Mouse (Mus musculus) WW6 (cell line): Measurements from ENCODE around the gene Best1.

Experiments
- DNase-seq: peaks from one replicate; pipeline ENCODE4 v3.0.0-alpha.2; 2013; ENCODE audit warnings: low read depth, low spot score

Best1 gene

DNA sequence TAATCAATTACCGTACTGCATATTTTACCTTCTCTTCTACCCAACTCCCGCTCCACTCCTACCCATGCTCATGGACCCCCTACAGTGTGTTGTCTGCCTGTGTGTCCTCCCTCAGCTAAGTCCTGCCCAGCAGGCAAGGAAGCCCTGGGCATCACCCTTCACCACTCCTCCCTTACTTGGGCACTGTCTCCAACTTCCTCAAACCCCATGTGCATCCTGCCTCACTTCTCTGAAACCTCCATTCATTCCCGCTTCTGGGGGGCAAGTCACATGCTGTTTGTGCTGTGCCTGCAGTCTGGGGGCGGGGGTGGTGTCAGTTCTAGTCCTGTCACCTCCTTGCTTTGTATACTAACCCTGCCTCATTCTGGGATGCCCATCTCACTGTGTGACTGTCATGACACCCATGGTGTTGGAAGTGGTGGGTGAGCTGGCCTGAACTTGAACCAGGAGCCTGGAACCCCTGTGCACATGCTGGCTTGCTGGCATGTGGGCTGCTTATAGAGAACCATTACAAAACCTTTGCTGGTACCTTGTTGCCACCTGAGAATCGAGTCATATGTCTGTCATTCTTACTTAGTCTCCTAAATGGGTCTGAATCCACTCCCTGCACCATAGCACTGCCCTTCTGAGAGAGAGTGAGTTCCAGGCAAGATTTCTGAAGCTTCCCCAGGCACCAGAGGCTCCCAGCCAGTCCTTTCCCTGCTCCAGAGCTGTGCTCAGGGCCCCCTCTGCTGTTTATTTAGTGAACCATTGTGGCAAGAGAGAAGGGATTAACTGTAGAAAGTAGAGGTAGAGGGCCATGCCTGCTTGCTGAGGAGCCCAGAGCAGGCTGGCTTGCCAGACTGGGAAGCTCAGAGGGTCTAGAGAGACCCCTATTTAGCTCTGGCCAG, 21.2 kb upstream of the Best1 start:
- no peak for DNase-seq

DNA sequence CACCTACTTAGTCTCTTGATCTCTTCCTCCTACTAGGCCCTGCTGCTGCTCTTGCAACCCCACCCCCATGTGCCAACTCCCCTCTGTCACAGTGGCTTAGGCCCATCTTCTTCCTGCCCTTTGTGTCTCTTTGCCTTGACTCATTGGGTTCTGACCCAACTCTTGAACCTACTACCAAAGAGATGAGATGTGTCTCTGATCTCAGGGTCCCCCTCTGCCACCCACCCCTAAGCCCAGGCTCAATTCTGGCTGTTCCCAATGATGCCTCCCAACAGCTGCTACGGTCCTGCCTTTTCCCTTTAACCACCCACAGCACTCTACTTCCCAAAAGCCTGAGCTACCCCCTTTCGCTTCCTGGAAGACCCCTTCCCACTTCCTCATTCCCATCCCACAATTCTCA, 20.5 kb upstream of the Best1 start:
- no peak for DNase-seq

DNA sequence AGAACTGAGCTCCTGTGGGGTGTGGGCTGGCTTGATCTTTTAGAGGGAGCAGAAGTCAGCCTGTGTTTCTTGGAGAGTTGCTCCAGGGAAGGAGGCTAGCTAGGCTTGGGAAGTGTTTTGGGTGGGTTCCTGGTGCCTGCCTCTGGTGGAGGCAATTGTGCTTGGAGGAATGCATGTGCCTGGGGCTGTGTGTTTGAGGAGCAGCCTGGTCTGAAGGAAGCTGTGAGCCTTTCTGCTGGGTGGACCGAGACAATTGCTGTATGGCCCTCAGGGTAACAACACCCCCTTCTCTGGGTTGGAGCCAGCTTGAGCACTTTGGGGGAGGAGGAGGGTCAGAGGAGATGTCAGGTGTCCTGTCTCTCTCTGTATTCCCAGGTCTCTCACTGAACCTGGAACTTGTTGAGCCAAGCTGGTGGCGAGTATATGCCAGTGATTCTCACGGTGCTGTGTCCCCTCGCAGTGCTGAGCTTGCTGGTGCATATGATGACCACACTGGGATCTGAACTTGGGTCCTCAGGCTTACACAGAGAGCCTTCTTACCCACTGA, 17.9 kb upstream of the Best1 start:
- DNase-seq, result no peak

DNA sequence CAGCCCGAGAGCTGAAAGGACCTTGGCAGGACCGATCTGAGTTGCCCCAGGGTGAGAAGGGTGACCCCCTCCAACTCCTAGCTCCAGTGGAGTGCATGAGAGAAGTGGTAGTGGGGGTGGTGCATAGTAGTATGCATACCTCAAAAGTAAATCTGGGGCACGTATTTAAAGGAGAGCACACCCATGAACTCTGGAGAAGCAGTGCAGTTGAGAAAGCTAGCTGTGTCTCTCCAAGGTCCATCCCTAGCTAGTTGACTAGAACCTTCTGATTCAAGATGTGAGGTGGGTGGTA, 17.0 kb upstream of the Best1 start:
- no peak for DNase-seq

DNA sequence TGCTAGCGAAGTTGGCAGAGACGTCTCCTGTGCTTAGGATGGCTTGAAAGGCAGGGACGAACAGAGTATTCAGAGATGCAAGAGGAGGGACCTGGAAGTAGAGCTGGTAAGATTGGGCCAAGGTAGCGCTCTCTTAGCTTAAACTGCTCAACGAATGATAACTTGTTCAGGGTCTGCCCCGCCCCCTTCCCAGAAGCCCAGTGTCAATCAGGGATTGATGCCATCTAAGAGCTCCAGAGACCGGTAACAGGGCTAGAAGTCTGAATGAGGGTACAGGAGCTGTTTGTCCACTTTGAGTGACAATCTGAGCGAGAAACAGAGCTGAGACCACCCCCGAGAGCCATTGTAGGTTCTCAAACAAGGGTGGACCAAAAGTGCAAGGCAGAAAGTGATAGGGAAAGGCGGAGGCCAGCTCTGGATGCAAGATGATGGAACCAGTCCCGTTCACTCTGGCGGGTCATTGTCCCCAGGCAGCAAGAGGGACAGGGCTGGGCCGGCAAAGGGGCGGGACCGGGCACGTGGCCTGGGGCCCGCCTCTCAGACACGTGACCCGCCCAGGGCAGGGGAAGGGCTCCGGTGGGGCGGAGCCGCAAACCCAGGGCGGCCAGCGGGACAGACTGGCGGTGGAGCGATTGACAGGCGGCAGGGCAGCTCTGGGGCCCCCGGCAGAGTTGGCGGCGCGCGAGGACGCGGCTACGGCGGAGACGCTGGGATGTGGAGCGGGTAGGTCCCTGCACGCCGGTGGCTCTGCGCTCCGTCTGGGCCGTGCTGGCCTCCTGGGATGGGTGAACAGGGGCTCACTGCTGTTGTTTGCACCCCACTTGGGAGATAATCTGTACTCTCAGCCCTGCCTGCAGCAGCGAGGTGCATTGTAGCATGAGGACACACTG, 16.4 kb upstream of the Best1 start:
- no peak for DNase-seq

DNA sequence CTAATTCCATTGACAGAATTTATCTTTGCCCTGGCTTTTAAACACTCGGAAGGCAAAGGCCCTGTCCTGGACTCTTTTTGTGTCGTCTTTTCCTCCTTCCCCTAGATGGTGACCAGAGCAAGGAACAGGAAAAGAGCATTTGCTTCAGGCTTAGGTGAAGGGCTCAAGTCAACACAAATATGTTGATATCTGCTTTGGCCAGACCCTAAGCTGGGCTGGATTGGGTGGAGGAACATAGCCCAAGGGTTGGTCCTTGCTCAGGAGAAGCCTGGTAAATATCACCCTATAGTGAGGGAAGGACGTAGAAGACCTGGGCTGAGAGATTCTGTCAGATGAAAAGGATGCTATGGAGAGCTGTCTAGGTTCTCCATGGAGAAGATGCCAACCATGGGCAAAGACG, 14.7 kb upstream of the Best1 start:
- no peak for DNase-seq

DNA sequence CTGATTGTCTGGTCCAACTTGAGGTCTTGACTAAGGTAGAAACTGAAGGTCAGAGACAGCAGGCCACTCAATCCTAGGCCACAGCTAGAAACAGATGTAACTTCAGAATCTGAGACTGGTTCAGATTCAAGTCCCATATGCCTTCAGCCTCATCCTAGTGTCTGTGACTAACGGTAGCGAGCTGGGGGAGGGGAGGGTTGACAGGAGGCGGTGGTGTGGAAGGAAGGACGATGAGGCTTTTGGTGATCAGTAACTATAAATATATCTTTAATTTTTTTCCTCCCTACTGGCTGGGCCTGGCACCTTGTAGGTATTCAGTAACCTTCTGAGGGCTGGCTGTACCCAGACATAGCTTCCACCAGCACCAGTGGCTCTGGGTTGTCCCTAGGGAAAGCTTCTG, 14.0 kb upstream of the Best1 start:
- DNase-seq, result no peak

DNA sequence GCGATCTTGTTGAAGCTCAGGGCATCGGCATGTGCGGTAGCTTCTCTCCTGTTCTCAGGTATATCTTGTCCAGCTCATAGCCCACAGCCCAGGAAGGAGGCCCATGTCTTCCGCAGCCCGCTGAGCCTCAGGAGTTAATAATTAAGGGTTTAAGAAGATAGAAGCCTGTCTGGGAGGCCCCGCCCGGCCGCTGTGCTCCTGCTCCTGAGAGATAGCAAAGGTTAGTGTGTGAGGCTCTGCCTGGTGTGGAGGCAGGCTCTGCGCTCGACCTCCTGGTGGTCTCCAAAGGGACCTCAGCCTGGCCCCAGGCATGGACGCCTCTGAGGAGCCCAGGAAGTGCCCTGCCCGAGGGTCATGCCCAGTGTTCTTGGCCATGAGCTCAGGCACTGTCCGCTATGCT, 13.4 kb upstream of the Best1 start:
- no peak for DNase-seq

DNA sequence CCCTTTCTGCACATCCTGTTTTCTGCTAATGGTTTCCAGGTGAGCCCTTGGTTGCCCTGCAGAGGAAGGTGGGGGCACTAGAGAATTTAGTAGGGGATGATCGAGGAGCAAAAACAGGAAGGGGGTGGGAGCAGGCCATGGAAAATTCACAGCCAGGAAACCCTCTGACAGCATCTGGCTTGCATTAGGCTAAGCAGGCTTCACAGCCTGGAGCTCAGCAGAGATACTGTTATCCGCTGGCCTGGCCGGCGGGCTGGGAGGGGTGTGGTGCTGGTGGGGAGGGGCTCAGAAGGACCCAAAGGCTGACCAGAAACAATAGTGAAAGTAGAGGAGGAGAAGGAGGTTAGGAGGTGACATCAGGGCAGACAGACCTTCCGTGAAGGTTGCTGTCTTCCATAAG, 12.5 kb upstream of the Best1 start:
- DNase-seq, result no peak

DNA sequence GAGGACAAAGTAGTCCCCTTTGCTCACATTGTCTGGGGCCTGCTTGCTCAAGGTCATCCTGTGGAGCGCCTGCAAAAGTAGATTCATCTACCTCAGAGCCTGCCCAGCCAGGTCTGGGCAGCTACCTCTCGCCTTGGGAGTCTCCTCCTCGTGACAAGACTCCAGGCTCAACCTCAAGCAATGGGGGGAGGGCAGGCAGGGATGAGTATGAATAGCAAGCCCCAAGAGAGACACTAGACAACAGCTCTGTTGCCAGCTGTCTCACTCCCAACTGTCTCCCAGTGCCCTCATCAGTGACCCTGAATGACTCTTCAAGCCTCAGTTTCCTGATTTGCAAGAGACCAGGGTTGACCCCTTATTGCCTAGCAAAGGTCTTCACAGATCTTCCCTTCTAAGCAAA, 11.9 kb upstream of the Best1 start:
- DNase-seq, result no peak

DNA sequence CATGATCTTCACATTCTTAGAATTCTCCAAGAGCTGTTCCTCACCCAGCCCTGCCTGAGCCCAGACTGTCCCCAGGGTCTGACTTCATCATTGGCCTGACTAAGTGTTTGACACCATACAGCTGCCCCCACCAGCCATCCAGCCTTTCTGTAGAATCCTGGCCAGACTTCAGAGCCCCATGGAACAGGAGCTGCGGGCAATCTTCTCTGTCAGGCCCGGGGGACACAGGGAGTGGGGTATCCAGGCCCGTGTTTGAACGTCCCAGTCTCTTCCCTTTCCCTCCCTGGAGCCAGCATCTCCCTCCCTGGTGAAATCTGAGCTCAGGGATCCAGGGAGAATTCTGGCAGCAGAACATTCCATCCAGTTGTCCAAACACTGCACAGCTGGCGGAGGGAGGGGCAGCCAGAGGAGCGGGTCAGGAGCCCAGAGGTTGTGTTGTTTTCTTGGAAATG, 11.4 kb upstream of the Best1 start:
- DNase-seq, result no peak

DNA sequence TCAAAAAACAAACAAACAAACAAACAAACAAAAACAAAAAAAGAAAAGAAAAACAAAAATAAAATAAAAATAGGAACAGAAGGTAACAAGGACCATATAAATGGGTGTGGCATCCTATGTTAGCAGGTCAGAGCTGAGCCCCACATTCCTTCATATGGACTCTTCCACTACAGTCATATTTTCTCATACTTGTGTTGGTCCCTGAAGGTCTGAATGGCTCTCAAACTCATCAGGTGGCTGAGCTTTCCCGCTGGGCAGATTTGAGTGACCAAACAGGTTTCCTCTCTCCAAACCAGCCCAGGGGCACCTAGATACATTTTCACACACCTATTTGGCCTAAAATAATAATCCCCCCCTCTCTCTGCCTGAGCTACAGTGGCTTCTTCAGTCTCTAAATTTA, 10.0 kb upstream of the Best1 start:
- DNase-seq, result no peak

DNA sequence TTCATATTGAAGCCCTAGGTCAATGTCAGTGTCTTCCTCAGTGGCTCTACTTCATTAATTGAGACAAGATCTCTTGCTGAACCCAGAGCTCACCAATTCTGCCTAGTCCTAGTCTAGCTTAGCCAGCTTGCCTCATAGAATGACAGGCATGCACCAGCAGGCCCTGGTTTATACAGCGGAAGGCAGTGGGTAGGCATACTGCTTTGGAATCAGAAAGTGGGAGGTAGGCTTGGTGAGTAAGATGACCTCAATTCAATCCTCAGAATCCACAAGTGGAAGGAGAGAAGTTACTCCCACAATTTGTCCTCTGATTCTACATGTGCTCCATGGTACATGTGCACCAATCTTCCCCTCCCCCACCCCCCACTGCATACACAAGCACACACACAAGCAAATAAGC, 2.3 kb upstream of the Best1 start:
- no peak for DNase-seq

DNA sequence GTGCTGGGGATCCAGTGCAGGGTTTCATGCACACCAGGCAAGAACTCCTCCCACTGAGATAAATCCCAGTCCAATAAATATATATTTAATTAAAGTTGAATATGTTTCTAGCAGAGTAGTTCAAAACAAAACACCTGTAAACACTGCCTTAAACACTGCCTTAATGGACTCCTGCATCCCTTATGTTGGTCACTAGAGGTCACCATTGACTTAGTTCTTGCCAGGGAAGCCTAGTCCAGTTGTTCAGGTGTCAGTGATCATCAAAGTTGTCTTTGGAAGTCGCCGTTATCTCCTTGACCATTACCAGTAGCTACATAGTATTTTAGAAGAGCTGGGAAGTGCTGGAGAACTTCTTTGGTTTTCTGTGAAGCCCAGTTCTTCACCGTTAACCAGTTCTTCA, 1.1 kb downstream of the Best1 start:
- DNase-seq, result no peak

DNA sequence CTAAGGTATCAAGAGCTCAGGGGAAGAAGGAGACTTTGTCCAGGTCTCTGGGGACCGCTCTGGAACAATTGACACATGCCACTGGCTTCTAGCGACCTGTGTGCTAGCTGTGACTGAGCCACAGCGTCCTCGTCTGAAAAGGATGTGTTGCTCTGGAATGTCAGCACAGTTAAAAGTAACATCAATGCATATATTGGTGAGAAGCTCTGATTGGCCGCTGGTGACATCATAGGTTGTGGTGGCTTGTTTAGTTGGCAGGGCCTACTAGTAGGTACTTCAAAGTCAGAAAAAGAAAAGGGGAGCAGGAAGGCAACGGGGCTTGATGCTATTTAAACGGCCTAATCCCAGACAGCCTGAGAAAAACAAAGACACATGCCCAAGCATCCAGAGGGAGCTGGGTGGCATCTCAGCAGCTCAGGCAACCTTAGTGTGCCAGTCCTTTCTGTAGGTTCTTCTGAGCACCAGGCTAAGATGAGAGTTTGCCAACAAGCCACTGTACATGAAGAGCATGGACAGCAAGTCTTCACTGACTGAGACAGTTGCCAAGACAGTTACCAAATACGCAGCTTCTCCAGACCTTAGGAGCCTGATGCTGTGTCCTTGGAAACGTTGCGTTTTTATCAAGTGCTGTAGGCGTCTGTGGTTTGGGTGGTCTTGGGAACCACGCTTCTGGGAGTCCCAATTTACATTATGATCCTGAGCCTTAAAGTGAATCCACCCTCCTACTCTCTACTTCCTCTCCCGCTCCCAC, 2.5 kb downstream of the Best1 start:
- DNase-seq, result no peak

DNA sequence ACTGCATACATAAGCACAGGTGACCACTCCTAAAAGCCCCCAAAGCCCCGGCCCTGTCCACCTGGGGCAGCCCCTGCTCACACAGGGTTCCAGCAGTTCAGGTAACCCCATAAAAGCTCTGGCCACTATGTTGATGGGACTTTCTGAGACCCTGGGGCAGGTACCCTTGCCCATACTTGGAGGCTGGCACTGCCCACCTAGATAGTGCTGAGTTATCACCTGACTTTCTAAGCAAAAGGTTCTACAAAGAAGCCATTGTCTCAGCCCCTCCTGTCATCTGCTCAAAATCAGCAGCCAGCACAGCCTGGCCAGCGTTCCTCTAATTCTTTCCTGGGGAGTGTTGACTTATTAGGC, 3.4 kb downstream of the Best1 start:
- no peak for DNase-seq

DNA sequence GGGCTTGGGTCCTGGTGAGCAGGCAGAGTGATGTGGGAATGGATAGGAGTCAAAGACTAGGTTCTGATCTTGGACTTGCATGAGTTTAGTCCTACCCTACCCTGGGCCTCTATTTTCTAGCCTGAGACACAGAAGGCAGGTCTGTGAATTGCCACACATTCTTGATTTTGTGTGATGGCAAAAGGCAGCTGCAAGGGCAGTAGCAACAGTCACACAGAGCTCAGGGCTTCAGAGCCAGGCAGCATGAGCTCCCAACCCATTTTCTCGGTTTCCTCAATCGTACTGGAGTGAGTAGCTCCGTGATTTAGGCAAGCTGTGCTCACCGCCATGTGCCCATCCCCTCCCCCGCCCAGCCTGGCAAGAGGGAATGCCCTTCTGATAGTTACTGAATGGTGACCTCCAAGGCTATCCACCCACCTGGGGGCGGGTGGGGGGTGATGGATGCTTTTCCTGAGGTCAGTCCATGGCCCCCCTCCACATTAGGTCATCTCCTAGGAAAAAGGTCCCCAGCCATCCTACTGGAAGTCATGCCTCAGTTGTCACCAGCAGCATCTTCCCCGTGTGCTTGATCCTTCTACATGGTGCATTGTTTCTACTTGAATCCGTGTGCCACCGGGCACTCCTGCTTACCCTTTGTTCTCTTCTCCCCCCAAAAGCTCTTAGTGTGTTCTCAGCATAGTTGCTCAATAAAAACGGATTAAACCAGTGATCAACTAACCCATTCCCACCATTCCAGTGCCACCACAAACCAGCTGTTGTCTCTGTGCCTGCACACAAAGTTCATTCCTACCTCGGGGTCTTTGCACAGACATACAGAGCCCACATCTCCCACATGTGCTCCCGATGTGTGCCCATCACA, 4.0 kb downstream of the Best1 start:
- no peak for DNase-seq

DNA sequence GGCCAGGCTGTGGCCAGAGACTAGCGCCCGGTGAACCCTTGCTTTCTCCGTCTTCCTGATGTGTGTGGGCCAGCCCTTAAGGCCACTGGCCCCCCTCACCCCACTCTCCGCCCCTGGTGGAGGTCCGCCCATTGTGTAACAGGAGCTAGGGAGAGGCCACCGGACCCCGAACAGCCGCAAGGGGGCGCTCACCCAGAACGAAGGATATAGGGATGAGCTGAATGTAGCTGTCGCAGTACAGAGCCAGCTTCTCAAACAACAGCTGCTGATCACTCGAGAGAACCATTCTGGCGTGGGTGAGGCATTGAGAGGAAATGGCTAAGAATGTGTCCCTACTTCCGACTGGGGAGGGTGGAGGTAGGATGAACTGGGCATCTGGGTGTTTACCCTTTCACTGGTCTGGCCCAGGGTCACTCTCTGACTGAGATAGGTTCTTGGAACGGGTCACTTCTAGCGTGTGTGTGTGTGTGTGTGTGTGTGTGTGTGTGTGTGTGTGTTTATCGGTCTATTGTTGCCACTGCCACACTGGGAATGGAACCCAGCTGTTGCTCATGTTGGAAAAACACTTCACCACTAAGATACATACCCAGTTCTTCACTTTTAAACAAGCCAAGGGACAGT, 8.3 kb downstream of the Best1 start:
- peak; percentile 75 for DNase-seq

DNA sequence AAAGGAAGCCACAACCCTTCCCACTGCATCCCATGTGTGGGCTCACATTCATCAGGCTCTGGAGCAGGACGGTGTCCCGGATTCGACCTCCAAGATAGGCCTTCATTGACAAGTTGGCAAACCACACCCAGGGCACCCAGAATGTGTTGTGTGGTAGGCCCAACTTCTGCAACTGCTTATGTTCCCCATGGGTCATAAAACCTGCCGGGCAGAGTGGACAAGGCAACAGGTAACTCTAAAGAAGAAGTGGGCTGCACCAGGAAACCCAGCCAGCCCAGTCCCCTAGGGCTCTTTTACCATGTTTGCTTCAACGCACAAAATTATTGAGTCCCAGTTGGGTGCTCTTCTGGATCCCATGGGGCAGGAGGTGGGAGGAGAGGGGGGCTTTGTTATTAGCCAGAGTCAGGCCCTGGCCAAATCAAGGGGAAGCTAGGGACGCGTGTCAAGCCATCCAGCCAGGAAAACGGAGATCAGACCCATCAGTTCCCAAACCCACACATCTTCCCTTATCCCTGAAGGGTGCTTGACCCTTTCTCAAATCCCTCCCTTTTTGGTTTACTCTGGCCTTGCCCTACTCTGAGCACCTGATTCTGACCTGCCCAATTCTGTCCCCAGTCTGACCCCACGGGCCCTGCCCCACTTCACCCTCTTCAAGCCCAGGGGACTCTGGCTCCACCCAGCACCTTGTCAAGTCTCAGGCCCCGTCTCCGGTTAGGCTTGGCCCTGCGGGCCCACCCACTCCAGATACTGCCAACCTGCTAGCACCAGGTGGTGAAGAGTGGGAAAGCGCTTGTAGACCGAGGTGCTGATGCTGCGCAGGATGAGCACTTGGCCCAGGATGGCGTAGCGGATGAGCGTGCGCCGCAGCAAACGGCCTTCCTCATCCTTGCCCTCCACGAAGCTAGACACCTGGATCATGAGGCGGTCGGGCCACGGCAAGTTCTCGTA, 9.1 kb downstream of the Best1 start:
- no peak for DNase-seq

DNA sequence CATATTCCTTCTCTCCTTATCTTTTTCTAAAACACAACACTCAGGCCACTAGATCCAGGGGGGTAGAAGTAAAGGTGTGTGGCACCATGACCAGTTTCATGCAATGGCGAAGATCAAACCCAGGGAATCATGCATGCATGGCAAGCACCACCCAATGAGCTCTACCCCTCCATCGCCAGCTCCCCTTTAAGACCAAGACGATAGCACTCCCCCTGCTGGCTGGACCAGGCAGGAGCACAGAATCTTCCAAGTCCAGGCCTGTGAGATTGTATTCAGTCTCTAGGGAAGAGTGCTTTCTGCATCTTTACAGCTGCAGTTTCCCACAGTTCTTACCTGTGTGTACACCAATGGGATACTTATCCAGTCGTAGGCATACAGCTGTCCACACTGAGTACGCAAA, 10.1 kb downstream of the Best1 start:
- DNase-seq, result peak; percentile 50
